Mouse (Mus musculus): Measurements from ENCODE around the gene Cd2bp2.

DNA sequence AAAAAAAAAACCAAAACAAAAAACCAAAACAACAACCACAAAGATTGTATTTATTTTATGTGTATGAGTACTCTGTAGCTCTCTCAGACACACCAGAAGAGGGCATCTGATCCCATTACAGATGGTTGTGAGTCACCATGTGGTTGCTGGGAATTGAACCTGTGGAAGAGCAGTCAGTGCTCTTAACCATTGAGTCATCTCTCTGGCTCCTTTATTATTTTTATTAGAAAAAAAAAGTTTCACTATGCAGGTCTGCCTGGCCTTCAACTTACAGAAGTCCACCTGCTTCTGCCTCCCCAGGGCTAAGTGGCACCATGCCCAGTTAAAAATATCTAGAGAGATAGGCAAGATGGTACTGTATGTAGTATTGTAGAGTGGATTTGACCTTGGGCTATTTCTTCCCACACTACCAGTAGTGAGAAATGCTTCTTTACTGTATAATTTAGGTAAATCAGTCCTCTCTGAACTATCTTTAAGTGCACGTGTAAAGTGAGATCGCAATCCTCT lies 47.6 kb upstream of the Cd2bp2 start:
- no peak for TF ChIP-seq POLR2A (IDR thresholded peaks at IDR 0.05; ENCODE audit: extremely low read depth, insufficient read depth, low read length)
- no peak for TF ChIP-seq CTCF (IDR thresholded peaks at IDR 0.05; ENCODE audit: low read depth, low read length)
